Mouse (Mus musculus) kidney, postnatal 25 days (tissue): ENCODE measurements around the gene Cyp2a5.
A peak's percentile ranks its signal among the peaks of the same experiment; 100 is the strongest.
"Not testable (repeated sequence)": the region's sequence is repeated elsewhere in the genome, so short reads cannot be mapped to it uniquely, and the experiment has no call there.

Experiments used
- DNase-seq, 2 experiments: peaks; one replicate each; pipeline ENCODE4 v3.0.0; 2021; ENCODE audit warnings: mixed read lengths in 2 of 2

Cyp2a5 gene

DNA sequence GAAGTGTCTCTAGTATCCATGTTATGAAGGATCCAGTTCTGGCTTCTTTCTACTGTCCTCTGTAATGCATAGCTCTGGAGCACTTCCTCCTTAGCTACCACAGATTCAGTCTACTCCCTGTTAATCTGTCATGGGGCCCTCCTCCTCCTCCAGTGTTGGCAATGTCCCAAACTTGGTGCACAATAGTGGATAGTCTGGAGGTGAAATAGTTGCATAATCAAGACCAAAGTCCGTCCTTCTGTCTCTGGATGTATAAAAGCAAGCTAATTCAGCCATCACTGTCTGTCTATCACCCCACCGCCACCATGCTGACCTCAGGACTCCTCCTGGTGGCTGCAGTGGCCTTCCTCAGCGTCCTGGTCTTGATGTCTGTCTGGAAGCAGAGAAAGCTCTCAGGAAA, at the start of gene Cyp2a5:
Gene Cyp2a5, plus strand, starts transcription at position 247 of the 400 bp plus-strand sequence.
- peak; percentile 67 to 84 for DNase-seq

DNA sequence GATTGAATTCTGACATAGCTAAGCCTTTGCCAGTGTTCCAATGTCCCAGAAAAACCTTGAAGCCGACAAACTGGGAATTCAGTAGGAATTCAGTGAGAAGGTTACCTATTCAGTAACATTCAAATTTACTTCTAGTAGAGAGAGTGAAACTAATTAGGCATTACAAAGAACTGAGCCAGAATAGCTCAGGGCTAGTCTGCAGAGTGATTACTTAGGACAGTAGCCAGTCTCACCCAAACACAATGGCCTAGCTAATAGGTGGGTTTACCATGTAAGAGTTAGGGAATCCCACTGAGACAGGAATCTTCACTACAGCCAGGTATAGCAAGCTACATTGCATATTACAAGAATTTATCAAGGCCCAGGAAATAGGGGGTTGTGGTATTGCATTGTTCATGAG, 49.1 kb upstream of the Cyp2a5 start:
- DNase-seq = not testable (repeated sequence)

GRCm38 (mm10) chr7:26789984-26790383, 45.1 kb upstream of the Cyp2a5 start:
- DNase-seq = no peak

GRCm38 (mm10) chr7:26800104-26800503, 35.0 kb upstream of the Cyp2a5 start:
- DNase-seq = no peak

DNA sequence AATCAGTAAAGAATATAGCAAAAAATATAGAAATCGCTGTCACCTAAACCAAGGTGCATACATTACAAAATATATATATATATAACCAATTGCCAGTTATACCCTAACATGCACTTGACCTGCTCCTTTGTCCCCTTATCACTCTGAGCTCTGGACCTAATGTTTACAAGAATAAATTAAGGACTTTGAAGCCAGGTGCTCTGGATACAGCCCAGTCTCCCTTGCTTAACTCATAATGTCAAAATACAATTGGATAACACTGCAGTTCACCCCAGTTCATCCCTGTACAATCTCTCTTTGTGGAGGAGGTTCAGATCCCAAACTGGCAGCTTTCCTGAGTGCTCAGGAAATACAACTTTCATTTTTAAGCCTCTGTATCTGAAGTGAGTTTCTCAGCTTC, 34.1 kb upstream of the Cyp2a5 start:
- DNase-seq = no peak

GRCm38 (mm10) chr7:26808592-26808991, 26.5 kb upstream of the Cyp2a5 start, which contains the start of gene Cyp2g1:
Gene Cyp2g1 (plus strand): TSS chr7:26808892.
- DNase-seq = no peak

GRCm38 (mm10) chr7:26831556-26832292, 3.4 kb upstream of the Cyp2a5 start:
- not testable (repeated sequence) for DNase-seq

DNA sequence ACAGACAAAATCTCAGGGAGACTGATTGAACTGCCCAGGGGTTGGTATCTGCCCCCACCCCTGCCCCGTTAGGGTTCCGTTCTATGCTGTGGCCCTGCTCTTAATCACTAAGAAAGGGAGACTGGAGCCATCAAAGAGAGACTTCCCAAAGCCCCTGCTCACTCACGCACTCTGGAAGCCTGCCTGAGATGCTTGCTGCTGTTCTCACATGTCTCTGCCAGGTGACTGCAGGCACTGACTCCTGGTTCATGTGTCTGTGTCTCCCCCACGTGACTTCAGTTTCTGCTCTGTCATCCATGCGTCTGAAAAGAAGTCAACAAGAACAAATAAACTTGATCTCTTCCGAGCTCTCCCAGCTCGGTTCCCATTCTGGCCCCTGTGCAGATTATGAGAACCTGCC, 2.4 kb upstream of the Cyp2a5 start:
- peak; percentile 50 to 80 for DNase-seq

DNA sequence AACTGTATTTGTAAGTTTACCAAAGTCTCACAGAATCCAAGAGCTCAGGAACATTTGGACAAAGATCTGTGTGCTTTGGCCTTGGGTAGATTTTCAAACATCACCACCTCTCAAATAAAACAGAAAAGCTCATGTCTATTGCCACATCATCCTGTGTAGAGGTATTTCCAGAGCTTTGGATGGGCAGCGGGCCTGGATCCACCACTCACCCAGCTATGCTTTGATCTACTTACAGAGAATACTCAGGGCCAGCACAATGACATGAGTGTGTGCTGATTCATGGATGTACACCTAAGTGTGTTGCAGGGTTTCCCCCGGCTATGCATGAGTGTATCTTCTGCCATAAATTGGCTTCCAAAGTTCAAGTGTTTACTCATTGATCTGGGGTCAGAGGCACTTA, 8.3 kb downstream of the Cyp2a5 start:
- not testable (repeated sequence) for DNase-seq

GRCm38 (mm10) chr7:26850063-26850462, 15.0 kb downstream of the Cyp2a5 start:
- DNase-seq = not testable (repeated sequence)

DNA sequence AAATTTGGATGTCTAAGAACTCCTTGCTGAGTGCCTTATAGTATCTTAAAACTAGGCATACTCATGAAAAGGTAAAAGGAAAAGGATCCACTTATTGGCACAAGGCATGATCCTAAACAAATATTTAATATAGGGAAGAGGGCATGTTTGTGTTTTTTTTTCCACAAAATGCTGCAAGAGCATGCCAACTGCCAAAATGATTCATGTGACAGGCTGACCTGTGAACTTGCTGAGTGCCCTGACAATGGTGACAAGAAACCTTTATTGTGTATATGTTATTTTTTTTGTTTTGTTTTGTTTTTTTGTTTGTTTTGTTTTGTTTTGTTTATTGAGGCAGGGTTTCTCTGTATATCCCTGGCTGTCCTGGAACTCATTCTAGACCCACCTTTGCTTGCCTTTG, 43.5 kb downstream of the Cyp2a5 start:
- not testable (repeated sequence) for DNase-seq

DNA sequence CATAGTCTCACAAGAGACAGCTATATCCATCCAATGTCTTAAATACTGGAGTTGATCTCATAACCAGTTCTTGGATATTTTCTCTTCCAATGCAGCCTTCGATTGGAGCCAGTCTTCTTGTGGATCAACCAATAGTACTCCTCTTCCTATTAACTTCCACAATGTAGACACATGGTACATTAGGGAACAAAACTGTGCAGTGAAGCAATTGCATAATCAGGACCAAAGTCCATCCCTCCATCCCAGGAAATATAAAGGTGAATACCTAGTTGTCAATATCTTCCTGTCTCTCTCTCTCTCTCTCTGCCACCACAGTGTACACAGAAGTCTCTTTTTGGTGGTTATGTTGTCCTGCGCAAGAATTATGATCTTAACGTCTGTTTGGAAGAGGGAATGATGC, 45.5 kb downstream of the Cyp2a5 start:
- DNase-seq = not testable (repeated sequence)
